ENCODE assay signal across 10 mouse cellular contexts in genomic region chr2:104130969-104131368, GRCm38 (mm10). TPM values are rescaled to one million over a fixed set of nuclear protein-coding genes. Genes with fewer than 3 reads are reported as not detected.
DNase-seq lines count a peak whose midpoint lies in the region; ATAC-seq and TF ChIP-seq lines count a peak whose summit lies in the region.
"Had no signal": no experiment of that assay in that cellular context is flagged by ENCODE, and none has a peak within 500 bp of the region (broad histone marks: within the 10 kb centered on the region; RNA-seq: fewer than 3 reads in every experiment).

No protein-coding gene starts in this region.

- no peak overlapping the region for H3K4me3 ChIP-seq in forebrain, embryonic 11.5 days (ENCODE audit: low read depth, low read length)
- H3K4me3 ChIP-seq in forebrain, embryonic 13.5 days: no peak overlapping the region
- no peak overlapping the region for H3K4me3 ChIP-seq in lung, embryonic 14.5 days (ENCODE audit: low read depth, low read length)
- no peak overlapping the region for H3K4me3 ChIP-seq in small intestine, adult 2 months (ENCODE audit: low read depth, low read length)
- H3K4me3 ChIP-seq: embryonic facial prominence, embryonic 12.5 days; limb, embryonic 12.5 days had no signal

- H3K27ac ChIP-seq in forebrain, embryonic 11.5 days (ENCODE audit: low read depth, low read length): no peak overlapping the region
- H3K27ac ChIP-seq in forebrain, embryonic 13.5 days: no peak overlapping the region
- H3K27ac ChIP-seq in lung, embryonic 14.5 days (ENCODE audit: low read depth): no peak overlapping the region
- H3K27ac ChIP-seq in small intestine, adult 2 months (ENCODE audit: insufficient read depth, low read depth, low read length): no peak overlapping the region
- H3K27ac ChIP-seq: embryonic facial prominence, embryonic 12.5 days; limb, embryonic 12.5 days had no signal

- 65% methylated on average over 3 of the region's 3 CpGs for WGBS in forebrain, embryonic 11.5 days
- 67% methylated on average over 3 of the region's 3 CpGs for WGBS in forebrain, embryonic 13.5 days
- 72% methylated on average over 3 of the region's 3 CpGs for WGBS in lung, embryonic 14.5 days
- WGBS in small intestine, adult 2 months: 59% methylated on average over 3 of the region's 3 CpGs

- peak; percentile 66 for TF ChIP-seq CTCF in lung, embryonic 14.5 days (IDR thresholded peaks at IDR 0.05; ENCODE audit: low read depth)
- TF ChIP-seq CTCF in small intestine, adult 2 months (IDR thresholded peaks at IDR 0.05; ENCODE audit: extremely low read depth, insufficient read length, insufficient replicate concordance, low read depth, low read length): peak; percentile 63; the same call in 1 of the 2 replicates

- H3K9me3 ChIP-seq in forebrain, embryonic 11.5 days (ENCODE audit: control insufficient read depth, low read length): no peaks in the 10 kb centered on the region
- H3K9me3 ChIP-seq in forebrain, embryonic 13.5 days (replicated peaks): no peaks in the 10 kb centered on the region
- H3K9me3 ChIP-seq in lung, embryonic 14.5 days (ENCODE audit: low read depth, low read length): no peaks in the 10 kb centered on the region
- H3K9me3 ChIP-seq: embryonic facial prominence, embryonic 12.5 days; limb, embryonic 12.5 days had no signal

- no peak for ATAC-seq in forebrain, embryonic 11.5 days (replicated peaks; ENCODE audit: low FRiP score)
- no peak for ATAC-seq in forebrain, embryonic 13.5 days
- no peak for ATAC-seq in lung, embryonic 14.5 days (ENCODE audit: insufficient read depth)
- ATAC-seq in erythroid progenitor cell, adult 5-6 weeks (replicated peaks; ENCODE audit: low FRiP score, poor library complexity, severe bottlenecking): peak; percentile 64

- peak; percentile 78 for DNase-seq in forebrain, embryonic 11.5 days (ENCODE audit: low spot score)
- DNase-seq in lung, embryonic 14.5 days: peak; percentile 65
- DNase-seq in lung, postnatal 25 days (ENCODE audit: low spot score): no peak
- DNase-seq in urinary bladder, postnatal 36 days (ENCODE audit: low spot score in 2 of 2): no peak
- DNase-seq in ovary, postnatal 14 days (ENCODE audit: low spot score): no peak

- no peaks in the 10 kb centered on the region for H3K36me3 ChIP-seq in forebrain, embryonic 11.5 days (ENCODE audit: control insufficient read depth, insufficient read depth, low read length)
- no peaks in the 10 kb centered on the region for H3K36me3 ChIP-seq in forebrain, embryonic 13.5 days (ENCODE audit: poor library complexity, severe bottlenecking)
- H3K36me3 ChIP-seq in lung, embryonic 14.5 days (ENCODE audit: insufficient read depth): no peaks in the 10 kb centered on the region
- H3K36me3 ChIP-seq in small intestine, adult 2 months (ENCODE audit: control insufficient read depth, insufficient read depth, low read length): no peaks in the 10 kb centered on the region
- H3K36me3 ChIP-seq: embryonic facial prominence, embryonic 12.5 days; limb, embryonic 12.5 days had no signal

- no peak for TF ChIP-seq POLR2A in small intestine, adult 2 months (IDR thresholded peaks at IDR 0.05; ENCODE audit: low read depth, low read length)

- H3K4me1 ChIP-seq in forebrain, embryonic 11.5 days (replicated peaks; ENCODE audit: control insufficient read depth, insufficient read depth, low read length): no peaks in the 10 kb centered on the region
- no peaks in the 10 kb centered on the region for H3K4me1 ChIP-seq in forebrain, embryonic 13.5 days
- no peaks in the 10 kb centered on the region for H3K4me1 ChIP-seq in lung, embryonic 14.5 days (ENCODE audit: insufficient read depth)
- no peaks in the 10 kb centered on the region; the same call in 1 of the 2 replicates for H3K4me1 ChIP-seq in small intestine, adult 2 months (ENCODE audit: control insufficient read depth, insufficient read depth, insufficient read length, low read length)
- H3K4me1 ChIP-seq: embryonic facial prominence, embryonic 12.5 days; limb, embryonic 12.5 days had no signal

- no peaks in the 10 kb centered on the region; the same call in 1 of the 2 replicates for H3K27me3 ChIP-seq in forebrain, embryonic 11.5 days (ENCODE audit: control insufficient read depth, insufficient read depth, low read length)
- H3K27me3 ChIP-seq in forebrain, embryonic 13.5 days: peaks cover 6% of the 10 kb centered on the region; the same call in 1 of the 2 replicates
- no peaks in the 10 kb centered on the region for H3K27me3 ChIP-seq in lung, embryonic 14.5 days (ENCODE audit: insufficient read depth, low read length)
- H3K27me3 ChIP-seq in small intestine, adult 2 months (ENCODE audit: control insufficient read depth, insufficient read depth, low read length): no peaks in the 10 kb centered on the region
- H3K27me3 ChIP-seq: embryonic facial prominence, embryonic 12.5 days had no signal

- no peak overlapping the region for H3K4me2 ChIP-seq in forebrain, embryonic 11.5 days (ENCODE audit: low read depth, low read length, severe bottlenecking)
- H3K4me2 ChIP-seq in forebrain, embryonic 13.5 days: no peak overlapping the region
- H3K4me2 ChIP-seq in lung, embryonic 14.5 days: no peak overlapping the region
- H3K4me2 ChIP-seq: embryonic facial prominence, embryonic 12.5 days; limb, embryonic 12.5 days had no signal

- no peak overlapping the region for H3K9ac ChIP-seq in forebrain, embryonic 11.5 days (ENCODE audit: low read length)
- no peak overlapping the region for H3K9ac ChIP-seq in forebrain, embryonic 13.5 days
- H3K9ac ChIP-seq in lung, embryonic 14.5 days: no peak overlapping the region
- H3K9ac ChIP-seq: embryonic facial prominence, embryonic 12.5 days; limb, embryonic 12.5 days had no signal

RNA-seq across cellular contexts. Expression of gene A930018P22Rik, which starts 8.4 kb away (rescaled TPM):
- polyA plus RNA-seq in forebrain, embryonic 11.5 days (2014; fragmentation: Nextera tagmentation; extraction: Ambion mirVana): not detected in 2 replicates
- not detected in 2 replicates for polyA plus RNA-seq in forebrain, embryonic 13.5 days (2015; fragmentation: Nextera tagmentation; extraction: Ambion mirVana)
- not detected in 2 replicates for polyA plus RNA-seq in lung, embryonic 14.5 days (2014; fragmentation: Nextera tagmentation; extraction: Ambion mirVana)
- 1.7 TPM in 1 of 2 replicates, not detected in the other for total RNA-seq in erythroid progenitor cell, adult 5-6 weeks (2015; ENCODE audit: low replicate concordance)
- not detected in 2 replicates for total RNA-seq in erythroid progenitor cell, adult 5-6 weeks (2017; ENCODE audit: low replicate concordance)
- not detected in 2 replicates for polyA plus RNA-seq in small intestine, adult 2 months (2012; rRNA removed)
- polyA plus RNA-seq: embryonic facial prominence, embryonic 12.5 days; limb, embryonic 12.5 days had no signal

RNA-seq across cellular contexts. Expression of gene Cd59a, which starts 35.4 kb away (rescaled TPM):
- 21.1 and 24.6 TPM in 2 replicates for polyA plus RNA-seq in forebrain, embryonic 11.5 days (2014; fragmentation: Nextera tagmentation; extraction: Ambion mirVana)
- polyA plus RNA-seq in forebrain, embryonic 13.5 days (2015; fragmentation: Nextera tagmentation; extraction: Ambion mirVana): 7.9 and 8.1 TPM in 2 replicates
- polyA plus RNA-seq in lung, embryonic 14.5 days (2014; fragmentation: Nextera tagmentation; extraction: Ambion mirVana): 17.8 and 18.4 TPM in 2 replicates
- total RNA-seq in erythroid progenitor cell, adult 5-6 weeks (2015; ENCODE audit: low replicate concordance): 47.9 and 52.0 TPM in 2 replicates
- total RNA-seq in erythroid progenitor cell, adult 5-6 weeks (2017; ENCODE audit: low replicate concordance): 38.4 and 43.1 TPM in 2 replicates
- 3.8 and 5.2 TPM in 2 replicates for polyA plus RNA-seq in small intestine, adult 2 months (2012; rRNA removed)

Comparison
In these comparisons a context has a peak if more than half of its experiments do, and no peak if none do; other contexts are left out.
1. DNase-seq: peak in forebrain, embryonic 11.5 days (single experiment) and lung, embryonic 14.5 days (single experiment); none in lung, postnatal 25 days (single experiment), urinary bladder, postnatal 36 days (0 of 2) and ovary, postnatal 14 days (single experiment).